Mouse (Mus musculus) thymus, adult 2 months (tissue): ENCODE data around the gene Pik3c2a.

Experiments used
- CTCF ChIP-seq: fragments of 200-500 bp; IDR thresholded peaks from 2 replicates; pipeline ENCODE4 v1.5.1; 2012; ENCODE audit warnings: mild to moderate bottlenecking, control low read depth, low read length, moderate library complexity, borderline replicate concordance; ENCODE audit not compliant: control insufficient read depth, poor library complexity, insufficient read depth; ENCODE audit errors: extremely low read depth
- POLR2A ChIP-seq: fragments of 200-500 bp; IDR thresholded peaks from 2 replicates; pipeline ENCODE4 v1.6.1; 2012; ENCODE audit warnings: mild to moderate bottlenecking, low read length, control low read depth, moderate library complexity; ENCODE audit not compliant: control insufficient read depth, poor library complexity, insufficient read depth; ENCODE audit errors: extremely low read depth

GRCm38 (mm10) chr7:116308632-116308991 lies 134.6 kb downstream of the Pik3c2a start:
- TF ChIP-seq CTCF: no peak
- no peak for TF ChIP-seq POLR2A
